Mouse (Mus musculus) thymus, adult 2 months (tissue): Measurements from ENCODE around the gene Lhx4.
A peak's percentile ranks its signal among the peaks of the same experiment; 100 is the strongest.

Experiments
- CTCF ChIP-seq: fragments of 200-500 bp; IDR thresholded peaks from 2 replicates; pipeline ENCODE4 v1.5.1; 2012; ENCODE audit warnings: mild to moderate bottlenecking, control low read depth, low read length, moderate library complexity, borderline replicate concordance; ENCODE audit not compliant: control insufficient read depth, poor library complexity, insufficient read depth; ENCODE audit errors: extremely low read depth
- POLR2A ChIP-seq: fragments of 200-500 bp; IDR thresholded peaks from 2 replicates; pipeline ENCODE4 v1.6.1; 2012; ENCODE audit warnings: mild to moderate bottlenecking, low read length, control low read depth, moderate library complexity; ENCODE audit not compliant: control insufficient read depth, poor library complexity, insufficient read depth; ENCODE audit errors: extremely low read depth

GRCm38 (mm10) chr1:155784343-155785205 lies 33.1 kb upstream of the Lhx4 start:
- TF ChIP-seq CTCF (peak; percentile 81), POLR2A (no peak)
